Mouse (Mus musculus) mouse embryonic stem cell (cell line): Measurements from ENCODE around the gene Midn.

Experiments used
- in situ Hi-C, 2 experiments: fragments of 300-500 bp; cut with MboI; formaldehyde crosslinking; loops; 1 replicate in 1 of 2; 3 replicates in 1 of 2; pipeline ENCODE4 v1.14.3; 2019 to 2020; ENCODE audit warnings: low sequenced_read_pairs in 2 of 2, low pct_unique_long_range_greater_than_20kb in 1 of 2, mixed read lengths in 1 of 2; ENCODE audit not compliant: unreplicated experiment in 1 of 2

The Midn gene

GRCm38 (mm10) chr10:80175536-80176269 is 27.6 kb downstream of the Midn start:
- in situ Hi-C loops, result loop anchor here (5.0 to 25.0 kb wide), 2 partner anchors 72 to 187 kb away; partner anchors contain the start of genes Ndufs7 (in 2 of the 2) and Plk5 (in 1 of the 2)

GRCm38 (mm10) chr10:80176270-80176834 is 28.3 kb downstream of the Midn start:
- in situ Hi-C loops, result loop anchor here (5.0 to 25.0 kb wide), 2 partner anchors 71 to 186 kb away; partner anchors contain the start of genes Ndufs7 (in 2 of the 2) and Plk5 (in 1 of the 2)

- in situ Hi-C loops, result loop anchor here (5.0 to 25.0 kb wide), 2 partner anchors 70 to 185 kb away; partner anchors contain the start of genes Ndufs7 (in 2 of the 2) and Plk5 (in 1 of the 2)
Measured at GRCm38 (mm10) chr10:80177441-80178279, 29.6 kb downstream of the Midn start.

- in situ Hi-C loops, result loop anchor here (5.0 to 25.0 kb wide), 2 partner anchors 68 to 183 kb away; partner anchors contain the start of genes Ndufs7 (in 2 of the 2) and Plk5 (in 1 of the 2)
Measured at GRCm38 (mm10) chr10:80179068-80180051, 31.3 kb downstream of the Midn start, which contains the start of gene Efna2. Gene Efna2, plus strand, starts transcription at chr10:80179482.

- in situ Hi-C loops, result loop anchor here in 1 of 2 experiments (25.0 kb wide), 1 partner anchor 182 kb away; the partner anchor contains the start of gene Plk5
Measured at GRCm38 (mm10) chr10:80180288-80180687, 32.2 kb downstream of the Midn start.

GRCm38 (mm10) chr10:80180823-80181222 is 32.8 kb downstream of the Midn start:
- in situ Hi-C loops, result loop anchor here in 1 of 2 experiments (25.0 kb wide), 1 partner anchor 181 kb away; the partner anchor contains the start of gene Plk5

GRCm38 (mm10) chr10:80182547-80182946 is 34.5 kb downstream of the Midn start:
- in situ Hi-C loops, result loop anchor here in 1 of 2 experiments (25.0 kb wide), 1 partner anchor 180 kb away; the partner anchor contains the start of gene Plk5

GRCm38 (mm10) chr10:80186649-80187048 is 38.6 kb downstream of the Midn start:
- in situ Hi-C loops, result loop anchor here in 1 of 2 experiments (25.0 kb wide), 1 partner anchor 176 kb away; the partner anchor contains the start of gene Plk5

GRCm38 (mm10) chr10:80187739-80188138 is 39.7 kb downstream of the Midn start:
- in situ Hi-C loops, result loop anchor here in 1 of 2 experiments (25.0 kb wide), 1 partner anchor 175 kb away; the partner anchor contains the start of gene Plk5

GRCm38 (mm10) chr10:80188453-80189024 is 40.5 kb downstream of the Midn start:
- in situ Hi-C loops, result loop anchor here in 1 of 2 experiments (25.0 kb wide), 1 partner anchor 174 kb away; the partner anchor contains the start of gene Plk5

GRCm38 (mm10) chr10:80189999-80190398 is 41.9 kb downstream of the Midn start:
- in situ Hi-C loops, result loop anchor here in 1 of 2 experiments (25.0 kb wide), 1 partner anchor 172 kb away; the partner anchor contains the start of gene Plk5

- in situ Hi-C loops, result loop anchor here in 1 of 2 experiments (25.0 kb wide), 1 partner anchor 172 kb away; the partner anchor contains the start of gene Plk5
Measured at GRCm38 (mm10) chr10:80190491-80191051, 42.5 kb downstream of the Midn start.

GRCm38 (mm10) chr10:80193976-80194375 is 45.9 kb downstream of the Midn start:
- in situ Hi-C loops, result loop anchor here in 1 of 2 experiments (25.0 kb wide), 1 partner anchor 168 kb away; the partner anchor contains the start of gene Plk5

- in situ Hi-C loops, result loop anchor here in 1 of 2 experiments (25.0 kb wide), 1 partner anchor 168 kb away; the partner anchor contains the start of gene Plk5
Measured at GRCm38 (mm10) chr10:80194441-80194840, 46.4 kb downstream of the Midn start.

- in situ Hi-C loops, result loop anchor here in 1 of 2 experiments (25.0 kb wide), 1 partner anchor 166 kb away; the partner anchor contains the start of gene Plk5
Measured at GRCm38 (mm10) chr10:80196167-80196566, 48.1 kb downstream of the Midn start.
